Mouse (Mus musculus) brain, embryonic 14.5 days (tissue): ENCODE data around the gene Midn. TPM values are rescaled to one million over a fixed set of nuclear protein-coding genes. Genes with fewer than 3 reads are reported as not detected.

ENCODE experiments used
- DNase-seq: peaks from one replicate; pipeline ENCODE4 v3.0.0-alpha.2; 2011; ENCODE audit warnings: low read depth
- CTCF ChIP-seq: fragments of 200-500 bp; IDR thresholded peaks from 2 replicates; pipeline ENCODE4 v1.5.1; 2012; ENCODE audit warnings: inconsistent platforms, mild to moderate bottlenecking, moderate library complexity, borderline replicate concordance; ENCODE audit not compliant: insufficient read depth, insufficient read length; ENCODE audit errors: extremely low read depth
- POLR2A ChIP-seq: fragments of 200-500 bp; IDR thresholded peaks from 2 replicates; pipeline ENCODE4 v1.6.1; 2012; ENCODE audit warnings: mild to moderate bottlenecking, inconsistent platforms, borderline replicate concordance; ENCODE audit not compliant: poor library complexity, insufficient read depth, insufficient read length, severe bottlenecking; ENCODE audit errors: extremely low read depth
- polyA plus RNA-seq: library from polyadenylated mRNA; depleted of rRNA; stranded (reverse); fragments of >200 nt; gene quantifications from 2 replicates; pipeline ENCODE4 v1.2.3, GENCODE M21; 2012

Midn gene
- polyA plus RNA-seq, 1 experiment = 213 TPM

DNA sequence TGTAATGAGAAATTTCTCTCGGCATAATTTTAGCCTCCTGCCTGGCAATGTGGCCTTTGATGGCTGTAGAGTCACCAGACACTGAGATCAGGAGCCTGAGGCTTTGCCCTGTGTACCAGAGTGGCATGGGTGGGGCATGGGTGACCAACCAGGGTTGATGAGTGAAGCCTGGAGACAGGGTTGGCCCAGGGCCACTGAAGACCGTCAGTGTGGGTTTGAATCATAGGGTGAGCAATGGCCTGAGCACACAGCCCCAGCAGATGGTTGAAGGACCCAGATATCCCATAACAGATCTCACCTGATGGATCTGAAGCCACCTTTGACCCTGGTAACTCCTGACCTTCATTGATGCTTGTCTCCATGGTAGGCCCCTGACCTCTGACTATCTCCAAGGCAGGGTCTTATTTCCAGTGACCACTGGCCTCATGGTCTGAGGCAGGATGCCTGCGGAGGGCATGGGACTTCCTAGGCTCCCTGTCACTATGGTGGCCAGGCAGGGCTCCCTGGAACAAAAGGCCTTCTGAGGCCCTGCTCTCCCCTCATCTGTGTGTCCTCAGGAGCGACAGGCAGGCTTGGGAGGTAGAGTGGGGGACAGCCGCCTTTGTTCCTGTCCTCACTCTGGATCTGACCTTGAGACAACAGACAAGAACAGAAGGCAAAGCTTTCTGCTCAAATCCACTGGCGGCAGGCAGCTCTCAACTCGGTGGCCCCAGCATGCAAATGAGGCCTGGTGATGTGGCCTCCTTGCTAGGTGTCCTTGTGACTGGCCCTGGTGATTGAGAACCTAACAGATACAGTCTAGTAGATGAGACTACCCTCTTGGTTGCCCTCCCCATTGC, 29.6 kb downstream of the Midn start:
- TF ChIP-seq CTCF = no peak
- TF ChIP-seq POLR2A = no peak
- no peak for DNase-seq

DNA sequence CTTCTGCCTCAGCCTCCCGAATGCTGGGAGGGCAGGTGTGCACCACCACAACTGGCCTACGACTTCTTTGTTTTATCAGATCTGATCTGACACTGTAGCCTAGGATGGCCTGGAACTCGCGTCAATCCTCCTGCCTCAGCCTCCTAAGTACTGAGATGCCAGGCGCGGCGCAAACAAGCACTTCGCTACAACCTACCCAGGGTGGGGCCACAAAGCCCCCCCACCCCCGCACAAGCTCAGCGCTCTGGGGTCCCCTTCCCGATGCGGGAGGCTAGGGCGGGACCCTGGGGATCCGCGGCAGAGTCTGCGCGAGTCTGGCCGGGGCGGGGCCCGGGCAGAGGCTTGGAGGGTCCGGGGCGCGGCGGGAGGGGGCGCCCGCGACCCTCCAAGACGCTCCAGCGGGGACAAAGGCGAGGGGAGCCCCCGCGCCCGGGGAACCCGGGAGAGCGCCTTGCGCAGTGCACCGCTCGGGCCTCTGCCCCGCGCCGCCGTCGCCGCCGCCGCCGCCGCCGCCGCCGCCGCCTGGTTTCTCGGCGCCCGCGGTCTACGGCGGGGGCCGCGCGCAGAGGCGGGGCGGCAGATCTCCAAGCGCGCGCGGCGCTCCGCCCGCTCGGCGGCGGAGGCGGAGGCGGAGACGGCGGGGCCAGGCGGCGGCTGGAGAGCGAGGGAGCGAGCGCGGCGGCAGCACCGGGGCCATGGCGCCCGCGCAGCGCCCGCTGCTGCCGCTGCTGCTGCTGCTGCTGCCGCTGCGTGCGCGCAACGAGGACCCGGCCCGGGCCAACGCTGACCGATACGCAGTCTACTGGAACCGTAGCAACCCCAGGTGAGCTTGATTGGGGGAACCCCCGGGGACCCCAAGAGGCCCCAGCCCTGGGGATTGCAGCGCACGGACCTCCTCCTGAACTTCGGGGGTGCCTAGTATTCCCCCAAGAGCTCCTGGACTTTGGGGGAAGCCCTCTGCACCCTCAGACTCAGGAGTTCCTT, 31.3 kb downstream of the Midn start, which contains the start of gene Efna2:
Gene Efna2, plus strand, starts transcription at position 415 of the 984 bp plus-strand sequence.
- TF ChIP-seq CTCF = no peak
- peak; percentile 64 for TF ChIP-seq POLR2A
- peak; percentile 86 for DNase-seq

DNA sequence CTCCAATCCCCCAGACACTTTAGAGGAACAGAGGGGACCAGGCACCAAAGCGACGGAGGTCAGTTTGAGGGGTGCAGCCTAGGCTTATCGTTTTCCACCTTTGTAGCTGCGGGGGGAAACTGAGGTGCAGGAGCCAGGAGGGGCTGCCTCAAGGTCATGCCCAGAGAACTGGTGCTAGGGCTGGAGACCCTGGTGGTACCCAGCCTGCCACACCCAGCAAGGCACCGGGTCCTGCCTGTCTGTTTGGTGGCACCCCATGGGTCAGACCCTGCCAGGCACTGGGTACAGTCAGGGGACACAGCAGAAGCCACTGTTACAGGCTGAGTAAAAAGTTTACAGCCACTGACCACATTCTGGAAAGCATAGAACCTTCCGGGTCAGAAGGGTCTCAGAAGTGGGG, 32.2 kb downstream of the Midn start:
- DNase-seq = no peak
- TF ChIP-seq POLR2A = no peak
- no peak for TF ChIP-seq CTCF

DNA sequence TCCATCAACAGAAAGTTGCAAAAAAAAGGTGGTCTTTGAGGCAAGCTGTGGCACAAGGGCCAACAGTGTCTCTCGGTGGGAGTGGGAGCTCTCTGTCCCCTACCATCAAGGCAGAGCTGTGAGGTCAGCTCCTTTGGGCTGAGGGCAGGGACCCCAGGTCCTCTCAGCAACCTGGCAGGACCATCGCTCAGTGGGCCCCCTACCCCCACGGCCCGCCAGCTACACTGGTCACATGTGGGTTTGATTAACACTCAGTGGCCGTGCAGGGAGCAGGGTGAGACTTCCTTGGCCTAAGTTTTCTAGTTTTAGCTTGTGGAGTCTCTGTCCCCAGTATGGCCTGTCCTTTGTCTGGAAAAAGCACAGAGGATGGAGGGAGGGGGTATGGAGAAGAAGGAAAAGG, 32.8 kb downstream of the Midn start:
- DNase-seq = no peak
- no peak for TF ChIP-seq CTCF
- TF ChIP-seq POLR2A = no peak

DNA sequence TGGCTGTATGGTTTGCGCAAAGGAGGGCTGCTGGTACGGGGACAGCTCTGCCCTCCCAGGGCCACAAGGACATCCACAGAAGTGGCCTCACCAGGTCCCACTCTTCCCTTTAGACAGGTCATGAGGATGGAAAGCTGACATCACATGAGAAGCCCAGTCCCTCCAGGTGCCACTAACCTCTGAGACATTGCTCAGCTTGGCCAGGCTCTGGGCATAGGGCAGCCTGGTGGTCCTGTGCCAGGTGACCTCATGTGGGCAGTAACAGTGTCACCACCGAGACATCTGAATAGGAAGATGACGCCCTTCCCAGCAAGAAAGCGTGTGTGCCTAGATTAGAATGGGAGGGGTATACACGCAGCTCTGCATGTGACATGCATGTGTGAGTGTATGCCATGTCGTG, 34.5 kb downstream of the Midn start:
- no peak for DNase-seq

DNA sequence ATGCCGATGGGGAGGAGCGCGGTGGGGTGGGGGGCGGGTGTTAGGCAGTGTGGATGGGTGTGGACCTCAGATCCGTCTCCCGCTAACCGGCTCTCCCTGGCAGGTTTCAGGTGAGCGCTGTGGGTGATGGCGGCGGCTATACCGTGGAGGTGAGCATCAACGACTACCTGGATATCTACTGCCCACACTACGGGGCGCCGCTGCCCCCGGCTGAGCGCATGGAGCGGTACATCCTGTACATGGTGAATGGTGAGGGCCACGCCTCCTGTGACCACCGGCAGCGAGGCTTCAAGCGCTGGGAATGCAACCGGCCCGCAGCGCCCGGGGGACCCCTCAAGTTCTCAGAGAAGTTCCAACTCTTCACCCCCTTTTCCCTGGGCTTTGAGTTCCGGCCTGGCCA, 38.6 kb downstream of the Midn start:
- no peak for DNase-seq
- TF ChIP-seq POLR2A = no peak
- no peak for TF ChIP-seq CTCF

More for the DNA sequence above, 34.5 kb downstream of the Midn start:
- TF ChIP-seq CTCF (no peak), POLR2A (no peak)

DNA sequence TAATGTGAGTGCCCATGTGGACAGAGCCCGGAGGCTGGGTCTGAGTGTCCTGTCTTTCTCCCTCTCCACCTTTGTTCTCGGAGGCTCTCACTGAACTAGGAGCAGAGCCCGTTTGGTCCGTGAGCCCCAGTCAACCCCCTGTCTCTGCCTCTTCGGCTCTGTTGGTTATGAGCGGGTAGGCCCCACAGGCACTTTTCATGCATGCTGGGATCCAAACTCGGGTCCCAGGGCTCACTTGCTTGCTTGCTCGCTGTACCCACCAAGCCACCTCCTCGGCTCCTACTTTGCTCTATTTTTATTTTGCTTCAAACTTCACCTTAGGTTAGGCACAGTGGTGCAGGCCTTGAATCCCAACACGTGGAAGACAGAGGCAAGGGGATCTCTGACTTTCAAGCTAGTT, 39.7 kb downstream of the Midn start:
- no peak for DNase-seq

DNA sequence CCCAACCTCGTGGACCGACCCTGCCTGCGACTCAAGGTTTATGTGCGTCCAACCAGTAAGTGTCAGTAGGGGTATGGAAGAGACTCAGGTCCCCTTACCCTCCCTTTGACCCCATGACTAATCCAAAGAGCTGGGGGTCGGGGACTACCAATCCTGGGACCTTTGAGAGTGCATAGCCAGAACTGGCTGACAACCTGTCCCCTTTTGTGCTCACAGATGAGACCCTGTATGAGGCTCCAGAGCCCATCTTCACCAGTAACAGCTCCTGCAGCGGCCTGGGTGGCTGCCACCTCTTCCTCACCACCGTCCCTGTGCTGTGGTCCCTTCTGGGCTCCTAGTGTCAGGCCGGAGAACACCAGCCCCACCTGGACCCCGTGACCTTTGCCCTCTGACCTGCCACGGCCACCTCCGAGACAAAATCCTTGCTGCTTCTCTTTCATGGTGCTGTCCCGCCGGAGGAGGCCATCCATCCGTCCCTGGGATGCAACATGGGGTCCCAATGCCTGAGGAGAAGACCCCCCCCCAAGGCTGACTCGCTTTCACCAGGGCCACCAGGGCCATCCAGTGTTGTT, 40.5 kb downstream of the Midn start:
- DNase-seq = no peak
- no peak for TF ChIP-seq POLR2A
- TF ChIP-seq CTCF = no peak

More for the DNA sequence above, 39.7 kb downstream of the Midn start:
- TF ChIP-seq CTCF (no peak), POLR2A (no peak)

DNA sequence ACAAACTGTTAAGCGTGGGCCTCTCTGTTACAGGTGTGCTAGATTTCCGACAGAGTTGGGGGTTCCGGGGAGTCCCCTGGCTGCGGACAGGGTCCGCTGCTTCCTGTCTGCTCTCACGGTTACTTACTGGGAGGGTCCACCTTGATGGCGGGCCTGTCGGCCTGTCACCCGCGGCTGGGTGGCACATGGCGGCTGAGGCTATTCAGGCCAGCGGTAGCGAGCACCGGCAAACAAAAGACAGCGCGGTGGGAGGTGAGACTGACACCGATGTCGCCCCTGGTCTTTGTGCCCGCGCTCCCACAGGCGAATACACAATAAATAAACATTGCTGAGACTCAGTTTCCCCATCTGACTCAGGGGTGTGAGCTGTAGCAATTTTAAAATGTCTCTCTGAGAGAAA, 41.9 kb downstream of the Midn start:
- DNase-seq = peak; percentile 61
- no peak for TF ChIP-seq CTCF
- TF ChIP-seq POLR2A = no peak

DNA sequence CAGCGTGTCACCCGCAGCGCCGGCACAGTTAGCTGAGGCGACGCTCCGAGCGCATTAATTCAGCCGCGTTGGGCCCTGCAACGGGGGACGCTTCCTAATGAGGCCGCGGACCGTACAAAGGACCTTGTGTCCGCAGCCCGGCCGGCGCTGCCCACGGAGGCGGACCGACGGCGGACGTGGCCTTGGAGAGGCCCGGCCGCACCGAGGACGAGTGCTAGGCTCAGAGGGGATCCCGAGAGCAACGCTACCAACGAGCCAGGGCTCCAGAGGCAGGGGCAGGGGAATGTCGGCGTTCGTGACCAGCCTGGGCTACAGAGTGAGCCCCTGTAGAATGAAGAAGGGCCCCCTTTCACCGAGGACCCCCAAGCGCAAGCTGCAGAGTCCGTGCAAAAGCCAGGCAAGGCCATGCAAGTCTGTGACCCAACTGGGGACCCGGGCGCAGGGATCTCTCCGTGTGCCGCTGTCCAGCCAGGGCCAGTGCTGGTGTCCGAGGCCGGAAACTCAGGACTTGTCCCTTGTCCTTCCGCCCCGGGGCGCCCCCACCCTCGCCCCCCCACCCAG, 42.5 kb downstream of the Midn start:
- TF ChIP-seq CTCF (no peak), POLR2A (0 out of 2 replicates have a peak, but pooled peaks have one; percentile 20)
- peak; percentile 79 for DNase-seq
